Mouse (Mus musculus) monocyte, adult 2 months (primary cell): Measurements from ENCODE around the gene Gm10563.
"Not testable (repeated sequence)": the region's sequence is repeated elsewhere in the genome, so short reads cannot be mapped to it uniquely, and the experiment has no call there.

Source experiments
- DNase-seq, 2 experiments: peaks; one replicate each; pipeline ENCODE4 v3.0.0; 2022; ENCODE audit warnings: low spot score in 2 of 2, low read depth in 1 of 2

The Gm10563 gene

GRCm38 (mm10) chr4:155645308-155645707 lies at the start of gene Gm10563:
Gene Gm10563, minus strand, starts transcription at chr4:155645408.
- not testable (repeated sequence) for DNase-seq

DNA sequence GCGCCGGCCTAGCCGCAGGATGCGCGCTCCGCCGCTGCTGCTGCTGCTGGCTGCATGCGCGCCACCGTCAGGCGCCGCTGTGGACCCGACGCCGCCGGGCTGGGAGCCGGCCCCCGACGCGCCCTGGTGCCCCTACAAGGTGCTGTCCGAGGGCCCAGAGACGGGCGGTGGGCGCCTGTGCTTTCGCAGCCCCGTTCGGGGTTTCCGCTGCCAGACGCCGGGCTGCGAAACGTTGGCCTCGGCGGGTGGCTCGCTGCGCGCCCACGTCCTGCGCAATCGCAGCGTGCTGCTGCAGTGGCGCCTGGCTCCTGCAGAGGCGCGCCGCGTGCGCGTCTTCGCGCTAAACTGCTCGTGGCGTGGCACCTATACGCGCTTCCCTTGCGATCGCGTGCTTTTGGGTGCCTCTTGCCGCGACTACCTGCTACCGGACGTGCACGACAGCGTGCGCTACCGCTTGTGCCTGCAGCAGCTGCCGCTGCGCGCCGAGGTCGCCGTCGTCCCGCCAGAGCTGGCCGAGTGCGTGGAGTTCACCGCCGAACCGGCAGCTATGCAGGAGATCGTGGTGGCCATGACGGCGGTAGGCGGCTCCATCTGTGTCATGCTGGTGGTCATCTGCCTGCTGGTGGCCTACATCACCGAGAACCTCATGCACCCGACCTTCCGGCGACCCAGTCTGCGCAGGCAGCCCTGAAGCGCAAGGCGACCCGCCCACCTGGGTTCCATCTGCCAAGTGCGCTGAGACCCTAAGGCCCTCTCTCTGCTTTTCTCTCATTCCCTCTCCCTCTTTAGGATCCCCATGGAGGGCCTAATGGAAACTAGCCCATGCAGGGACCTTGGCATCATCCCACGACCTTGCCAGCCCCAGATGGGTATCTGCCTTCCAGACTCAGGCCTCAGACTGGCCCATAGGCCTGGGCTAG lies 49.5 kb upstream of the Gm10563 start:
- peak in 1 of 2 experiments; percentile 51 for DNase-seq

DNA sequence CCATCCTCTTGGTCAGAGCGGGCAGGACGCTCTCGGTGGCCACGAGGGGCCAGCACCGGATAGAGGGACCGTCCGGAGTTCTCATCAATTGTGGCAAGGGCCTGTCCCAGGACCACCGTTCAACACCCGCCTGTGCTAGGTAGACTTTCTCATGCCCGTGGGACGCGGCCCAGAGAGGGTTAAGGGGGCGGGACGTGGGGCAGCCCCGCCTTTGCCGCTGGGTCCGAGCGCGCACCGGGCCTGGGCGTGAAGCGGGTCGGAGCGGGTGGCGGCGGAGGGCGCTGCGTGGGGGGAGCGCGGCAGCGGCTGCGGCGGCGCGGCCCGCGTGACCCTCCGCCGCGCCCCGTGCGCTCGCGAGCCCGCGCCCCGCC lies 48.9 kb upstream of the Gm10563 start, which contains the start of gene Fndc10:
TSS of gene Fndc10 (plus strand) at position 232 of the 371 bp plus-strand sequence.
- no peak for DNase-seq

GRCm38 (mm10) chr4:155692421-155692820 lies 47.2 kb upstream of the Gm10563 start:
- DNase-seq = no peak

DNA sequence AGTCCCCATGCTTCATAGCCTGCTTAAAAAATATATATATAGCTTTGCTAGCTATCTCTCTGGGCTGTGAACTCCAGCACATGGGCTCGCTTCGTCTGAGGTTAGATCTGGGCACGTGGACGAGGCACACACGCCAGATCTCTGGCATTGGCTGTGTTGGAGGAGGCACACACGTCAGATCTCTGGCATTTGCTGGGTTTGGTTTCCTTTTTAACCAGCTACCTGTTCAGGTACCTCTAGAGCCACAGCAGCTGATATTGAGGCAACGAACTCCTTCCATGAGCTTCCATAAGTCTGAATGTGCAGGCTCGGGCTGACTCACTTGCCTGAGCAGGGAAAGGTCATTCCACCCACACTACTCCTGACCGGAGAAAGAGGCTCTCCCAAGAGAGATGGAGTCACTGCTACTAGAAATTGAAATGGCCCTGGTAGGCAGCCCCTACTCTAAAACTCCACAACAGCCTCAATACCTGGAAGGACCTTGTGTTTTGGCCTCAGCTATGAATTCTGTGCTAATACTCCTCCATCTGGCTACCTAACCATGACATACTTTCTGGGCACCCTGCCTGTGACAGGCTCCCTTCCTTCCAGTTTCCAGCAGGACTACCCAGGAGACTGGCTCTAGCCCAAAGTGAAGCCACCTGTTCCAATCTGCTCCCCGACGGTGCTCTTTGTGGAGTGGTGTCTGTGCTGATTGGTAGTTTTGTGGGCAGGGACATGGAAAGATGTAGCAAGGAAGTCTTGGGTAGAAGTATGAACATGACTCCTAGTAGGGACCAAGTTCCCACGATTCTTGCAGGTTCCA lies 45.6 kb upstream of the Gm10563 start:
- DNase-seq = no peak

DNA sequence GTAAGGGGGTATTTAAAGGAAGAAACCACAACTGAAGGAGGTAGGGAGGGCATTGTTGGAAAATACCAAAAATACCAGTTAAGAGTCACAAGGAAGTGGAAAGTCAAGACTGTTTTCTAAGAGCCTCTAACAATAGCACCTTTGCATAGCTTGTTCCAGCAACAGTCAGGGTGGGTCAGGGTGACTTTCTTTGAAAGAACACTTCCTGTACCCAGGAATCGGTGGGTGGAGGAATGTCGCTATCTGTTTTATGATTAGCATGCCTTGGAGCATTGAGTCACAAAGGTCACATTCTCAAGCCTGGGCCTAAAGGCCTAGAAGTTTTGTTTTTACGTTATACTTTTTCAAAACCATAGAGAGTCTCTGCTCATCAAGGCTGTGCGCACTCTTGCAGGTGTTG lies 42.6 kb upstream of the Gm10563 start:
- DNase-seq = not testable (repeated sequence)

- not testable (repeated sequence) for DNase-seq
Measured at GRCm38 (mm10) chr4:155683670-155684277, 38.6 kb upstream of the Gm10563 start.

- DNase-seq = no peak
Measured at GRCm38 (mm10) chr4:155675991-155676390, 30.8 kb upstream of the Gm10563 start.

DNA sequence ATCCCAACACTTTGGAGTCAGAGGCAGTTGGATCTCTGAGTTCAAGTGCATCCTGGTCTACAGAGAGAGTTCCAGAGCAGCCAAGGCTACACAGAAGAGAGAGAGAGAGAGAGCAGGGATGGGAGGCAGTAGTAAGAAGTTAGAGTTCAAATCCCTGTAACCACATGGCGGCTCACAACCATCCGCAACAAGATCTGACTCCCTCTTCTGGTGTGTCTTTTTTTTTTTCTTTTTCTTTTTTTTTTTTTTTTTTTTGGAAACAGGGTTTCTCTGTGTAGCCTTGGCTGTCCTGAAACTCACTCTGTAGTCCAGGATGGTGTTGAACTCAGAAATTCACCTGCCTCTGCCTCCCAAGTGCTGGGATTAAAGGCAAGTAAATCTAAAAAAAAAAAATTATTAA lies 26.9 kb upstream of the Gm10563 start:
- no peak for DNase-seq

- DNase-seq = not testable (repeated sequence)
Measured at GRCm38 (mm10) chr4:155670236-155670635, 25.0 kb upstream of the Gm10563 start.

GRCm38 (mm10) chr4:155669598-155670075 lies 24.4 kb upstream of the Gm10563 start:
- no peak for DNase-seq

DNA sequence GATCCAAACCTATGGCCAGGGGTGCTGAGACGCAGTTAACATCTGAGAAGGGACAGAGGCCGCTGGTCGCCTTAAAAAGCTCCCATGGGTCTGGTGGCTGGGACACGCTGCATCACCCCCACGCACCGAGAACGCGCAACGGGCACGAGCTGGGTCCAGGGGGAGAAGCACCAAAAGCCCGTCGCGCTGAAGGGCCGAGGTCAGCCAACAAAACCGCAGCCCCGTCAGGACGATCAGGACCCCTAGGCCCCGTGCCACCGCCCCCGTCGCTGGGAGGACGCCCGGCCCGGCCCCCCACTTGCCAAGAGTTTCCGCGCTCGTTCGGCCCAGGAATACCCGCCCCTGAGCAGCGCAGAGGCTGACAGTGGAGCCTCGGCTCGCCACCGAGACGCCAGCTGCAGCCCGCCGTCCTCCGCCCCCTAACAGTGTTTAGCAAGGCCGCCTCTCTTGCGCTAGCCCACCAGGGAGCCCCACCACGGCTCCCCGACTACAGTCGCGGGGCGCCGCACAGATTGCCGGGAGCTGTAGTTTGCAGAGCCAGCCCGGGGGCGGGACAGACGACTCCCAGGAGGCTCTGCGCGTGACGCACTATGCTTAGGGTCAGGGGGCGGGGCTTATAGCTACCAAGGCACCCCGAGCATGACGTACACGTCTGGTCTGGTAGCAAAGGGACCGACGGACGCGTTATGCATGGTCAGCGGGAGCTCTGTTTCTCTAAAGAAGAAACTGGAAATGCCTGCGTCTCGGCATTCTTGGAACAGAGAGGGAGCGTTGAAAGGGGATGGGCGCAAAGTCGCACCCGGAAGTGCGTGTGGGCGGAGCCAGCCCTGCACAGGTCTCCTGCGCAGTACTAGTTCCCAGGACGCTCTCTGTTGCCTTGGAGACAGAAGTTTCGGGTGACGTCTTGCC lies 23.7 kb upstream of the Gm10563 start, which contains the start of gene Mib2:
TSS of gene Mib2 (minus strand) at position 510 of the 909 bp plus-strand sequence.
- DNase-seq = peak; percentile 89 to 96

DNA sequence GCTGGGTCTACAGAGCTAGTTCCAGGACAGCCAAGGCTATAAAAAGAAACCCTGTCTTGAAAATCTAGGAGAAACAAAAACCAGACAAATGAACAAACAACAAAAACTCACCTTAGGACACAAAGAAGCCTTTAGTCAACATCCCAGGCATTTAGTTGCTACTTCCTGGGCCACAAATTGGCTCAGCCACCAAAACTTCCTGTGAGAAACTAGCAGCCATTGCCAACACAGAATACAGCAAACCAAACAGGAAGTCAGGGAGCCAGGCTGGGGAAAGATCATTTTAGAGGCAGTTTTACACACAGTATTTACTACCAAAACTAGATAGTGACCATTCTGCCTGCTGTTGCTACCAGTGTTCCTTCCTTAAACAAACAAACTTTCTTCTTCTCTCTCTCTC lies 21.7 kb upstream of the Gm10563 start:
- DNase-seq = no peak

GRCm38 (mm10) chr4:155660641-155661040 lies 15.4 kb upstream of the Gm10563 start:
- no peak for DNase-seq

DNA sequence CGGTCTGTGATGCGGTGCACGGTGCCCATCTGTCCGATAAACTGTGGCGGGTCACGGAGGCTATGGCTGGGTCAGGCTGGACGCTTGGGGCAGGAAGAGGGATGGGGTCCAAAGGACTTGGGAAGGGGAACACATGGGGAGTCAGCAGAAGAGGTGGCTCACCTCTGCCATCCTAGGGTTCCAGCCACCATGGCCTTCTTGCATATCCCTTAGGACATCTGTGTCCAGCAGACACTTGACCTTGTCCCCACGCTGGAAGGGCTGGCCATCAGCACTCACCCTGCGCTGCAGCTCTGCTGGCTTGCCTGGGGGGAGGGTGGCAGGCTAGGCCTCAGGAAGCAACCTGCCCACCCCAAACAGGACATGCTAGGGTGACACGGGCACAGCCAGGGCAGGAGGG lies 13.8 kb upstream of the Gm10563 start:
- DNase-seq = no peak

DNA sequence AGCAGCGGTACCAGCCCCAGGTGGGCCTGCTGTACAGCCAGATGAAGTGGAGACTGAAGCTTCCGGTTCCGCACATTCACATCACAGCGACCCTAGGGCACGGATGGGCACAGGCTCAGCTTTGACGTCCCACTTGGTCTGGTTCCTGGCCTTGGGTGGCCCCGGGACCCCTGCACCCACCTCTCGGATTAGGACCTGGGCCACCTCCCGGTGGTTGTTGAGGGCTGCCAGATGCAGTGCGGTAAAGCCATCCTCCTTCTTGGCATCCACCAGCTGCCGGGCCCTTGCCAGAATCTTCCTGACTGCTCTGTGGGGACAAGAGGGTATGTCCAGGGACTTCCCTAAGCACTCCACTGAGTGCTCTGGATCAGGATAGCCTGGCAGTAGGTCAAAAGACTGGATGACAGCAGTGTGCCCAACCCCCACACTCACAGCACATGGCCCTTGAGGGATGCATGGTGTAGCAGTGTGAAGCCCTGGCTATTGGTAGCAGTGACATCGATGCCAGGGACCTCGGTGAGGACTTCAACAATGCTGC lies 11.1 kb upstream of the Gm10563 start:
- no peak for DNase-seq

DNA sequence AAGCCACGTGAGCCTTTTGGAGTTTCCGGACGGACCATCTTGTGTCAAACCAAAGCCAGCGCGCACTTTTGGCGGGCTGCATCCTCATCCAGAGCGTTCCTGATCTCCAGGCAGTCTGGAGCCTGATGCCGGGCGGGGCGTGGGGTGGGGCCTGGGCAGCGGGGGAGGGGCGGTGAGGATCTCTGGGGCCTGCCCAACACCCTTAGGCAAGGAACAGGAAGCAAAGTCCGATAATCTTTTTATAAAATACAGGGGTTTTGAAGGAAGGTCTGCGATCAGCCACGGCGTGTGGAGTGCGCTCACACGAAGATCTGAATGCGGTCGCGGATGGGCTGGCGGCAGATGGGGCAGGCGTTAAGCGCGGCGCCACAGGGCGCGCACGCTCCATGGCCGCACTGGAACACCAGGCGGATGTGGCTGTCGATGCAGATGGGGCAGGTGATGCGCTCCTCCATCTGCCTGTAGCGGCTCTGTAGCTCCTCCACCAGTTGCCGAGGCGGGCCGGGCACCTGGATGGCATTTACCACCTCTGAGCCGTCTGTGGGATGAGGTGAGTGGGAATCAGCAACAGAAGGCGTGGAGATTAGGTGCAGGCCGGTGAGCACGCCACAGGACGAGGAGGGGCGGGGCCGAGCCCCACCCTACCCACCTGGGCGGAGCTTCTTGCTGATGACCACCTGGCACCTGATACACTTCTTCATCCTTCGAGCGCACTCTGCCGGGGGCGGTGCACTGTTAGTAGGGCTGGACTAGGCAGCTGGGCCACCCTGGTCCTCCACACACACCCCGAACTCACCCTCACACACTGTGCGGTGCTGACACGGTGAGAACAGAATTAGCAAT lies 9.5 kb upstream of the Gm10563 start:
- DNase-seq = no peak

GRCm38 (mm10) chr4:155654183-155654455 lies 8.9 kb upstream of the Gm10563 start:
- no peak for DNase-seq

DNA sequence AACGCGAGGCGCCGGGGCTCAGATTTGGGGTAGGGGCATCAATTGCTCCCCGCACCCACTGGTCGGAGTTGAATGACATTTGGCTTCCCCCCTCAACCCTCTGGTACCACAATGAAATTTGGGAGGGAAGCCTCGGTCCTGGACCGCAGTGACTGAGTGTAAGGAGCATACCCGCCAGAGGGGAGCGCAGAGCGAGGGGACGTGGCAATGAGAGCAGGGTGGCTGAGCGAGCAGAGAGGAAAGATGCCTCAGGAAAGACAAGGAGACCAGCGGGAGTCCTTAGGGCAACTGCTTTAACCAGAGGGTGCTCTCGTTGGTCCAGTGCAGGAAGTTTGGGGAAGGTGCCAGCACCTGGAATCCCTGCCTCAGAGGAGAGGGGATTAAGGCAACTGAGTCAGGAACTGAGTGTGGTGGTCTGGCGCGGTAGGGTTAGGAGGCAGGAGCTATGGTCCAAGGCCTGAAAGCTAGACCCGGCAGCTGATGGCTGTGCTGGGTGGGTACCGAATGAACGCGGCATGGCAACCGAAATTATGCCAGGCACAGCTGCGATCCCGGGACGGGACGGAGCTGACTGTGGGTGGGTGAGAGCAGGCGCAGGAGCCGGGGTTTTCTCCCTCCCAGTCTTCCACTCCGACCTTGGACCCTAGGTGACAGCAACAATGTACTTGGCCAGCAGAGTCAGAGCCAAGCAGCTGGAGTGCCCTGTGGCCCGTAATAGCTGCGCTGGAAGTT lies 8.4 kb upstream of the Gm10563 start:
- no peak for DNase-seq
